Mouse (Mus musculus): ENCODE data around the gene Cacna1b.

DNA sequence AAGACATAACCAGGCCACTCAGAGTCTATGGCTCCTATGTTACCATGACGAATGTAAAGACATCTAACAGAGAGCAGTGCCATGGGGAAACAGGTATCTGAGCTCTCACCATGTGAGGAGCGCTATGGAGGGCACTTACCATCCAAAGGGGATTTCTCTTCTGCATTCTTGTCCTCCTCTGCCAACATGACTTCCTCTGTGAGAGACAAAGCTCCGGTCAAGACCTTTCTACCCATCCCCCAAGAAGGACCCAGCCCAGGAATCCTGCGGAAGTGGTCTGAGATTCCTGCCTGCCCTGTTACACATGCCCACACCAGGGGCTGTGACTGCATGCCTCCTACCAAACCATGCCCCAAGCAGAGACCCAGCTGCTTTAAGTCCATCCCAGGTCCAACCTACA, 44.0 kb downstream of the Cacna1b start:
- TF ChIP-seq CTCF (IDR thresholded peaks at IDR 0.05; ENCODE audit: insufficient read depth, low read length) (no peak), POLR2A (IDR thresholded peaks at IDR 0.05; ENCODE audit: borderline replicate concordance, extremely low read depth, low read depth, low read length) (no peak)
